Mouse (Mus musculus): ENCODE measurements at regions not wholly inside any gene's neighbourhood (a gene's known extent, or its start where the extent isn't known, plus 50 kb on each side); places are given as distances from the start of the nearest gene placed in this dataset.
"Not testable (repeated sequence)": the region's sequence is repeated elsewhere in the genome, so short reads cannot be mapped to it uniquely, and the experiment has no call there.

DNA sequence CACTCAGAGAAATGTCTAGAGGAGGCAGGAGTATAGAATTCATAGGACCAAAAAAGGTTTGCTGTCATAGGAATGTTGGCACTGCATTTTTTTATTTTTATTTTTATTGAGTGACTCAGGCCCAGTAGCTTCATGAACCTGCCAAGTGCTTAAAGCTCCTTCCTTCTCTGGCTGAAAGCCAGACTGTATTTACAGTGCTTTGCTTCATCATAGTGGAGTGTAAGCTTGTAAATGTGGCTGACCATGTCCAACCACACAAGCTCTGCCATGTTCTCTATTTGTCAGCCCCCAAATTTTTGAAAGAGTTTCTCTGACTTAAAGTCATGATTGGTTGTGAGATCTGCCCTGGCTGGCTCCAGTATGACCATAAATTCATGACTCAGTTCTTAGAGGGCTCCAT is 221.0 kb downstream of the Kif20b start:
- Histone ChIP-seq H3K4me3 (replicated peaks; ENCODE audit: low read length) (no peak overlapping the region), H3K4me1 (replicated peaks; ENCODE audit: low read depth, low read length) (no peaks in the 10 kb centered on the region), H3K27me3 (ENCODE audit: insufficient read depth, low read length) (no peaks in the 10 kb centered on the region), H3K36me3 (ENCODE audit: insufficient read depth, low read length) (no peaks in the 10 kb centered on the region), H3K9me3 (ENCODE audit: low read length) (no peaks in the 10 kb centered on the region)
- TF ChIP-seq NANOG (IDR thresholded peaks at IDR 0.05; ENCODE audit: borderline replicate concordance, low read length) (no peak), CTCF (conservative IDR thresholded peaks at IDR 0.05; ENCODE audit: low read length) (no peak), POU5F1 (IDR thresholded peaks at IDR 0.05; ENCODE audit: borderline replicate concordance, low read length) (no peak)

DNA sequence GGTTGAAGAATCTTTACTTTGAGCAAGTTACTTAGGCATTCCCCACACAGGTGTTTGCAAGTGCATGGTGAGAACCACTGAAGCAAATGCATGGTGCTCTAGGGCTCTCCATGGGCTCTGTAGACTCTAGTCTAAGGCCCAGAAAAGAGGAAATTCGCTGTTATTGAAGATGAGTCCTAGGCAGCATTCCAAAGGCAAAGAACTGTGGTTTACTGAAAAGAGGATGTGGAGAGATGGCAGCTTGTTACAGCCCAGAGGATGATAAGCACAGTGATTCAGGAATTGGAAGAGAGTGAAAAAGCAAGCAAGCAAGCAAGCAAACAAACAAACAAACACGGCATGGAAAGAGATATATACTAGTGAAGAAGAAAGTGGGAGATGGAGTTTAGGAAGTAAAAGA is 221.6 kb downstream of the Kif20b start:
- H3K27me3 ChIP-seq (ENCODE audit: insufficient read depth, low read length) = no peaks in the 10 kb centered on the region
- no peaks in the 10 kb centered on the region for H3K4me1 ChIP-seq (replicated peaks; ENCODE audit: low read depth, low read length)
- H3K4me3 ChIP-seq (replicated peaks; ENCODE audit: low read length) = no peak overlapping the region
- H3K9me3 ChIP-seq (ENCODE audit: low read length) = no peaks in the 10 kb centered on the region
- no peak for TF ChIP-seq NANOG (IDR thresholded peaks at IDR 0.05; ENCODE audit: borderline replicate concordance, low read length)
- TF ChIP-seq CTCF (conservative IDR thresholded peaks at IDR 0.05; ENCODE audit: low read length) = no peak
- no peak for TF ChIP-seq POU5F1 (IDR thresholded peaks at IDR 0.05; ENCODE audit: borderline replicate concordance, low read length)
- no peaks in the 10 kb centered on the region for H3K36me3 ChIP-seq (ENCODE audit: insufficient read depth, low read length)

DNA sequence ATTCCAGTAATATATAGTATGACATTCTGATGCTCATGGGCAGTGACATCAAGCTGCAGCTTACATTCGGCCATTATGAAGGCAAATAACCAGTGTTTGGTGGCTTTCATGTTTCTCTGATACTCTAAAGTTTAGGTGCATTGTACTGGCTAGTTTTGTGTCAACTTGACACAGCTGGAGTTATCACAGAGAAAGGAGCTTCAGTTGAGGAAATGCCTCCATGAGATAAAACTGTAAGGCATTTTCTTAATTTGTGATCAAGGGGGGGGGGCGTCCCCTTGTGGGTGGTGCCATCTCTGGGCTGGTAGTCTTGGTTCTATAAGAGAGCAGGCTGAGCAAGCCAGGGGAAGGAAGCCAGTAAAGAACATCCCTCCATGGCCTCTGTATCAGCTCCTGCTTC is 227.3 kb downstream of the Kif20b start:
- not testable (repeated sequence) for H3K27me3 ChIP-seq (ENCODE audit: insufficient read depth, low read length)

DNA sequence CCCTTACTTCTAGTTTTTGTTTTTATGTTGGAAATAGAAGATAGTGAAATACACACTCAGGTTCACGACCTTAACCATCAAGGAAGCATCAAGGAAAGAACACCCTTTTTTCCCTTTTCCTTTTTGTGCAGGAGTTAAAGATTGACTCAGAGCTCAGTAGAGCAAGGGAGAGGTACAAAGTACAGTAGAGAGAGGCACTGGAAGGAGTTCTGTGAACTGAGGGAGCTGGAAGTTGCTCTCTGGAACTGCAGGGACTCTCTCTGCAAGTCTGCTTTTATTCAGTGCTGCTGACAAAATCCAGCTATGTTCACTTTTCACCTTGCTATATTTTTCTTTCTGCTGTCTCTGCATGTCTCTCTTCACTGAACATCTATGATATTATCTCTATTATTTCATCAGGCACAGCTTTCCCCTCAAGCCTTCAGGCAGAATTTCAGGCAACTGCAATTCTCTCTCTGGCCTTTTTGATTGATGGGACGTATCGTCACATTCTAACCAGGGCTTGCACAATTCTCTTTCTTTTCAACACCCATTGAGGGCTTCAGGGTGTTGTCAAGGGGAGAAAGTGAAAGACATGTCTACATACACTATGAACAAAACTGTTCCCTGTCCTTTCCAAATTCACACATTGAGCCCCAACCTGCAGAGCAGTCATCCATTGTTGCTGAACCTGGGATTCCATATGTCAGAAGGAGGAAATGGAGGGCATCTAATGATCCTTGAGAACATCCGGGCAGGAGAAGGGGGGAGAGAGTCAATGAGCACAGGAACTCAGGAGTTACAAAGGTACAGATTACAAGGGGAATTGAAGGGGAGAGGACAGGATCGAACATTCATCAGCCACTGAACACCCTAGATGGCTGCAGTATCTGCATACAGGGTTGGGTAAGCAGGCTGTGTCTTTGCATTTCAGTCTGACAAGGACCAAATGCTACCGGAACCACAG is 228.9 kb downstream of the Kif20b start:
- H3K36me3 ChIP-seq (ENCODE audit: insufficient read depth, low read length) = no peaks in the 10 kb centered on the region
- no peaks in the 10 kb centered on the region for H3K4me1 ChIP-seq (replicated peaks; ENCODE audit: low read depth, low read length)
- no peaks in the 10 kb centered on the region for H3K27me3 ChIP-seq (ENCODE audit: insufficient read depth, low read length)
- TF ChIP-seq CTCF (conservative IDR thresholded peaks at IDR 0.05; ENCODE audit: low read length) = no peak
- TF ChIP-seq NANOG (IDR thresholded peaks at IDR 0.05; ENCODE audit: borderline replicate concordance, low read length) = no peak
- TF ChIP-seq POU5F1 (IDR thresholded peaks at IDR 0.05; ENCODE audit: borderline replicate concordance, low read length) = no peak
- H3K4me3 ChIP-seq (replicated peaks; ENCODE audit: low read length) = no peak overlapping the region
- H3K9me3 ChIP-seq (ENCODE audit: low read length) = no peaks in the 10 kb centered on the region

More for the DNA sequence above, 227.3 kb downstream of the Kif20b start:
- not testable (repeated sequence) for H3K36me3 ChIP-seq (ENCODE audit: insufficient read depth, low read length); H3K4me1 ChIP-seq (replicated peaks; ENCODE audit: low read depth, low read length); H3K4me3 ChIP-seq (replicated peaks; ENCODE audit: low read length); H3K9me3 ChIP-seq (ENCODE audit: low read length)

DNA sequence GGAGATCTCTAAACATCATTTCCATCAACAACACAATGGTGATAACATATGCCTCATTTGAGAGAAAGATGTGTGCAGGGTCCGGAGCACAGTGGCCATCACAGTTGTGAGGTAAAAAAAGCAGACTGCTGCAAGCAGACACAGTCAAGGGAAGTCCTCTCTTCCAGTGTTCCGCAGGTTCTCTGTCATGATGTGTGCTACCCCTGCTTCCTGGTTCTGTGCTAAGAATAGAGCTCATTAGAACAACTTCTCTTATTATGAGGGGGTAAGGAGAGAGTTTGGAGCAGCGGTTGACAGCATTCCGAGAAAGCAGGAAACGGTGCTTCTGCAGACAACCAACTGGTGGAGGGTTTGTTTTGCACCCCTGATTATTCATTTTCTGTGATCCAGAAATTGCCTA is 229.7 kb downstream of the Kif20b start:
- no peaks in the 10 kb centered on the region for H3K9me3 ChIP-seq (ENCODE audit: low read length)
- no peak overlapping the region for H3K4me3 ChIP-seq (replicated peaks; ENCODE audit: low read length)
- H3K27me3 ChIP-seq (ENCODE audit: insufficient read depth, low read length) = no peaks in the 10 kb centered on the region
- no peaks in the 10 kb centered on the region for H3K36me3 ChIP-seq (ENCODE audit: insufficient read depth, low read length)
- no peaks in the 10 kb centered on the region for H3K4me1 ChIP-seq (replicated peaks; ENCODE audit: low read depth, low read length)
- no peak for TF ChIP-seq POU5F1 (IDR thresholded peaks at IDR 0.05; ENCODE audit: borderline replicate concordance, low read length)
- no peak for TF ChIP-seq CTCF (conservative IDR thresholded peaks at IDR 0.05; ENCODE audit: low read length)
- no peak for TF ChIP-seq NANOG (IDR thresholded peaks at IDR 0.05; ENCODE audit: borderline replicate concordance, low read length)

DNA sequence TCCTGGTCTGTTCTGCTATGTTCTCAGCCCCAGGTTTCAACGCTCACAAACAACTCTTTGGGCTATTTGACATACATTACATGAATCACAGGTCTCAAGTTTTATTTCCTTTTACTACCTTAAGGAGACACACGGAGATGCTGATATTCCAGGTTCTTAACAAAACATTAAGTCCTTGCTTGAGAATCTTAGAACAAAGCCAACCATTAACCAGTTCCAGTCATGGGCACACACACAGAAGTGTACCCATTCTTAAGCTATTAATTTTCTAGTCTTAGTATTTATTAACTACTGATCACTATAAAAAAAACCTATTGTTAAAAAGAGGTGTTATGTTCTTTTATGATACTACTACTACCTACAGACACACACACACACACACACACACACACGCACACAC is 235.7 kb downstream of the Kif20b start:
- no peak for TF ChIP-seq POU5F1 (IDR thresholded peaks at IDR 0.05; ENCODE audit: borderline replicate concordance, low read length)
- no peak for TF ChIP-seq CTCF (conservative IDR thresholded peaks at IDR 0.05; ENCODE audit: low read length)
- no peak for TF ChIP-seq NANOG (IDR thresholded peaks at IDR 0.05; ENCODE audit: borderline replicate concordance, low read length)
- Histone ChIP-seq H3K9me3 (ENCODE audit: low read length) (no peaks in the 10 kb centered on the region), H3K36me3 (ENCODE audit: insufficient read depth, low read length) (no peaks in the 10 kb centered on the region), H3K27me3 (ENCODE audit: insufficient read depth, low read length) (no peaks in the 10 kb centered on the region), H3K4me3 (replicated peaks; ENCODE audit: low read length) (no peak overlapping the region), H3K4me1 (replicated peaks; ENCODE audit: low read depth, low read length) (no peaks in the 10 kb centered on the region)

DNA sequence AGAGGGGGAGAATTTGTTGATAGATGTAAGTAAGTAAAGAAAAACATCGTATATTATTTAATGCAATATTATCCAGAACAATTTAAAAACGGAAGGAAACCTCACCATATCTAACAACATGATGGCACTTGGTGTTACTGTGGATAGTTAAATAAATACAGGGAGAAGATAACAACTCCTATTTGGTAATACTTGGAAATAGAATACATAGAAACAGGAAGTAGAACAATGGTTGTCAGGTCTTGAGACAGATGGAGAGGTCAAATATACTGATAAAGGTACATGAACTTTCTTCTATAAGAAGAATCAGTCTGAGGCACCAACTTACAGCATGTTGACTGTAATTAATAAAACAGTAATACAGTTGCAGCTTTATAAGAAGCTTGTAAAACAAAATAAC is 242.6 kb downstream of the Kif20b start:
- Histone ChIP-seq H3K27me3 (ENCODE audit: insufficient read depth, low read length) (no peaks in the 10 kb centered on the region), H3K9me3 (ENCODE audit: low read length) (no peaks in the 10 kb centered on the region), H3K4me3 (replicated peaks; ENCODE audit: low read length) (no peak overlapping the region), H3K4me1 (replicated peaks; ENCODE audit: low read depth, low read length) (no peaks in the 10 kb centered on the region), H3K36me3 (ENCODE audit: insufficient read depth, low read length) (no peaks in the 10 kb centered on the region)
- TF ChIP-seq CTCF (conservative IDR thresholded peaks at IDR 0.05; ENCODE audit: low read length) (no peak), NANOG (IDR thresholded peaks at IDR 0.05; ENCODE audit: borderline replicate concordance, low read length) (no peak), POU5F1 (IDR thresholded peaks at IDR 0.05; ENCODE audit: borderline replicate concordance, low read length) (no peak)

DNA sequence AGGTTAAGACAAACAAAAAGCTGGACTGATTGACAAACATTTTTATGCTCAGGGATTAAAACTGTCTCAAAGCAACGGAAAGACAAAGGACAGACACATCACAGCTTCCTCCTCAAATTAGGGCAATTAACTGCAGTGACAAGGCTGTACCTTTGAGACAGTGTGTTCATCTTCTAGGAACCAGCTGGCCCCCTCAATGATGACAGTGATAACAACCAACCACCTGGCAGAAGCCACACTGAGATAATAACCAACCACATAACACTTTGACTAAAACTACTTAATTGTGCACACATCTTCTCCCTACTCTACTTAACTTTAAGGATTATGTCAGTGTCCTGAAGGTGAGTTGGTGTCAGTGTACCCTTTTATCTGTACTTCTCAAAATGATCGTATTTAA is 248.4 kb downstream of the Kif20b start:
- no peaks in the 10 kb centered on the region for H3K9me3 ChIP-seq (ENCODE audit: low read length)
- no peak overlapping the region for H3K4me3 ChIP-seq (replicated peaks; ENCODE audit: low read length)
- no peaks in the 10 kb centered on the region for H3K4me1 ChIP-seq (replicated peaks; ENCODE audit: low read depth, low read length)
- no peak for TF ChIP-seq CTCF (conservative IDR thresholded peaks at IDR 0.05; ENCODE audit: low read length)
- H3K27me3 ChIP-seq (ENCODE audit: insufficient read depth, low read length) = peaks cover 5% of the 10 kb centered on the region; the same call in 1 of the 2 replicates
- H3K36me3 ChIP-seq (ENCODE audit: insufficient read depth, low read length) = no peaks in the 10 kb centered on the region

DNA sequence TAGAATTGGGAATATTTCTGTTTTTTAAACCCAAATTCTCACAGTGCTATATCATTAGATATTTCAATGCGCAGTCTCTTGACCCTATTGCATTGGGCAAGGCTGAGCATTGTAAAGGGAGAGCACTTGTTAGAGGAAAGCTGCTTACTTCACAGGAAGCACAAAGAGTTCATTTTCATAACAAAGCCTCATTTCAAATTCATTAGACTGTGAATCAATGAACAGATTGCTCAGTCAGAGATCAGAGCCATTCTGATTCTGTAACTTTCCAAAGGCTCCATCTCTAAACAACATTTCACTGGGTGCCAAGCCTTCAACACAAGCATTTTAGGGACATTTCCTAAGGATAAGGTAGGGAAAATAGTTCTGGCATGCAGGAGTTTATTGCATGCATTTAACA is 257.9 kb downstream of the Kif20b start:
- H3K27me3 ChIP-seq (ENCODE audit: insufficient read depth, low read length) = no peaks in the 10 kb centered on the region
- peaks cover 20% of the 10 kb centered on the region for H3K4me1 ChIP-seq (replicated peaks; ENCODE audit: low read depth, low read length)
- H3K36me3 ChIP-seq (ENCODE audit: insufficient read depth, low read length) = no peaks in the 10 kb centered on the region
- H3K9me3 ChIP-seq (ENCODE audit: low read length) = 0 out of 2 replicates have a peak, but pooled peaks cover 6% of the 10 kb centered on the region
- TF ChIP-seq NANOG (IDR thresholded peaks at IDR 0.05; ENCODE audit: borderline replicate concordance, low read length) (peak; percentile 93), POU5F1 (IDR thresholded peaks at IDR 0.05; ENCODE audit: borderline replicate concordance, low read length) (peak; percentile 36; the same call in 1 of the 2 replicates), CTCF (conservative IDR thresholded peaks at IDR 0.05; ENCODE audit: low read length) (no peak)
- no peak overlapping the region for H3K4me3 ChIP-seq (replicated peaks; ENCODE audit: low read length)
